Mouse (Mus musculus) thymus, postnatal 25 days (tissue): ENCODE measurements around the gene Spag17.

Experiments used
- DNase-seq: peaks from one replicate; pipeline ENCODE4 v3.0.0; 2022

The Spag17 gene

DNA sequence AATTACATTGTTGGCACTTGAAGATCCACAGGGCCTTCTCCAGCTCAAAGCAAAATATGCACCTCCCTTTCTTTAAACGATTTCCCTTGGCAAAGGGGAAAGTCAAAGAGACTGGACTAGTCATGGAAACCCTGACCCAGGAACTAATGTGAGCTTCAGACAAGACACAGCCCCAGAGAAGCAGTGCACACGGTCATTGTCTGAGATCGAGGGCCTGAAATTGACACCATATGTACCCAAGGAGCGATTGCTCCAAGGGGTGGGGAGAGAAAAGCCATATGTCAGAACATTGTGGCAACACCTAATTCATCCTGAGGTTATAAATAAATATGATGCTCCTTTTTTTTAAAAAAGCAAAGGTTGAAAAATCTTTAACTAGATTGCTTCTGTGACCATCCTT lies 80.7 kb downstream of the Spag17 start:
- no peak for DNase-seq

DNA sequence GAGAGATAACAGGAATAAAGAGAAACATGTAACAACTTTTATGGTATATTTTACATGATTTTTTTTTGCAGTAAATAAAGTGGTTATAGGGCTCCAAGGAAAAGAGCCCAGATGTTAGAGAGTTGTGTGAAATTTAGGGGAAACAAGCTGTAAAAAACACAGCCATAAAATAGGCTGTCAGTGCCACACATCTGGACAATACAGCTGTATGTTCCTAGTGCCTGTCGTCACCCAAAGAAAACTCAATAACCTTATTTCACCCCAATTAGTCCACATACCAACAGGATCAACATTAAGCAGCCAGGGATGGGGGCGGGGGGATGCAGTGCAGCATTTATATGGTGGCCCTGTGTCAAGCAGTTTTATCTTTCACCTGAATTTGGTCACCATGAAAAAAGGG lies 81.1 kb downstream of the Spag17 start:
- no peak for DNase-seq

DNA sequence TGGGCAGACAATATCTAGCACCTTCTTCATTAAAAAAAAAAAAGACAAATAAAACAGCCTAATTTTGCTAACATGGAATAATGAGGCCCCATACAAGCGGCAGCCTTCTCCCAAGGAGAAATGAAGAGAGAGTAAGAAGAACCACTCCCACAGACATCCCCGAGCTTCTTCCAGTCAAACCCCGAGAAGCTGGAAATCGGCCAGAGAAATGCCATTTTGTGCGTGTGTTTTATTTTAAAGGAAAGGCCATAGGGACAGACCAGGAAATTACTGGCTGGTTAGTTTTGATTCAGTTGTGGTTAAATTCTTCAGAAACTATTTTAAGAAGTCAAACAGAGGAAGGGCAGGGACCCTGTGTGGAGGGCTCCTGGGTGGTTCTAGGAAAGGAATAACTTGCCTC lies 85.6 kb downstream of the Spag17 start:
- DNase-seq = no peak

DNA sequence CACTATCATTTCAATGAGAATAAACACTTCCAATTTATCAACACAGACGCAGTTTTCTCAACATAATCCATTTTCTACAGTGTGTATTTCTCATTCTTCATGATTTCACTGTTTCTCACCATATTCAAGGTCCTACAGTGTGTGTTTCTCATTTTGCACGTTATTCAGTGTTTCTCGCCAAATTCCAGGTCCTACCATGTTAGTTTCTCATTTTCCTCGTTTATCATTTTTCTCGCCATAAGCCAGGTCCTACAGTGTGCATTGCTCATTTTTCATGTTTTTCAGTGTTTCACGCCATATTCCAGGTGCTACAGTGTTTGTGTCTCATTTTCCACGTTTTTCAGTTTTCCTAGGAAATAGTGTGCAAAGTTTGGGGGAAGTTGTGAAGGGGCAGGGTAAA lies 95.8 kb downstream of the Spag17 start:
- DNase-seq = no peak

DNA sequence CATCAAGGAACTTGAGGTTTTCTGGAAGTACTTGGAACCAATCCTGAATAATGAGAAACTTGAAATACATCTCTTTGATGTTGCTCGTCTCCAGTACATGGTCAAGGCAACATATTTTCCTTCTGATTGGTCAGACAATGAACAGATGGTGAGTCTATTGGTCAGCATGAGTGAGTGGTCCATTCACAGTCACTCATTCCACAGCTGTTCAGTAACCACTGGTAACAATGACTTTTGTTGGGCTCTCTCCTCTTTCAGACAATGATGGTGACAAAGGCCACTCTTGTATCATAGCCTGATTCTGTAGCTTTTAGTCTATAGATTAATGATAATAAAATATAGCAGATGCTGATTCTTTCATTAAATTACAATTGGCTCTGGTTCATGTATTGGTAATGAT lies 119.5 kb downstream of the Spag17 start:
- DNase-seq = no peak

DNA sequence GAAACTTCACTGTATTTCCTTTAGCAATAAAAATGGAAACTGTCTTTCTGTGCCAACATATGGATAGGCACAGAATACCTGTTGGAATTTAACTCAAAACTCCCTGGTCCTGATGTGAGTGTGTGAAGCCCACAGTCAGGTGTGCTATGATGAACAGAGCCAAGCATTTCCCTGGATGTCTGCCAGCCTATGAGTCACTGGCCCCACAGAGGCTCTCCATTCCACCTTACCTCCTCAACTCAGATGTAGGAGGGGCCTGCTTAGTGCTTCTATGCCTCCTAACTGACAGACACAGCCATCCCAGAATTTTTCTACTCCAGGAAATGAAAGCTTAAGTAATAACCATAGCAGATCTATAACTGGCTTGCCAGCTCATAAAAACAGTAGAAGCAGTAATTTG lies 124.6 kb downstream of the Spag17 start:
- no peak for DNase-seq

DNA sequence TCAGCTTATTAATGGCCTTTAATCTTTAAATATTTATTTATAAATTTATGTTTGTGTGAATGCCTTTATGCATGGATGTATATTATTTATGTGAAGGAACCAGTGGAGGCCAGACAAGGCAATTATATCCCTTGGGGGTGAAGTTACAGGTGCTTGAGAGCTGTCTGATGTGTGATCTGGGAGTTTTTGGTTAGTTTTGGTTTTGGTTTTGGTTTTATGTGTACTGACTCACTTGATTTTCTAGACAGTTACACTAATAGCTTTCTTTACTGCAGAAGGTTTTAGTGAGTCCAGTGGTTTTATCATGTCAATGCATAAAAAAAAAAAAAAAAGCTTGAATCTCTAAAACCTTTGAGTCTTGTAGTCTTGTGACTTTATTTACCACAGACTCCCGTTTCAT lies 128.9 kb downstream of the Spag17 start:
- no peak for DNase-seq

DNA sequence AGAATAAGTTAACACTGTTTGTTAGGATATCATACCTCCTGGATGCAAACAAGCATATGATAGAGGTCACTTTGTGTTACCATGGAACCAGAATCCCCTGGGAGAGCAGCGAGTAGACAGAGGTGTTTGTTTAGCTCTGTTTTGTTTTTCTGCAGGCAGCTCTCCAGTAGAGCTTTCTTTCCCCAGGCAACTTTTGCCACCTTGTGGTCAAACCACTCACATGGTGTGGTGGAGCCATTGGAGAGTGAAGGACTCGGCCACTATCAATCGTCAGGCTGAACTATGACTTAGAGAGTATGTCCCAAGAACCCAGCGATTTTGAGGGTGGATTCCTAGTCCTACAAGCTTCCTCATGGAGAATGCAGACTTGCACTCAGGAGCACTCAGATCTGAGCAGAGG lies 146.1 kb downstream of the Spag17 start:
- DNase-seq = no peak

DNA sequence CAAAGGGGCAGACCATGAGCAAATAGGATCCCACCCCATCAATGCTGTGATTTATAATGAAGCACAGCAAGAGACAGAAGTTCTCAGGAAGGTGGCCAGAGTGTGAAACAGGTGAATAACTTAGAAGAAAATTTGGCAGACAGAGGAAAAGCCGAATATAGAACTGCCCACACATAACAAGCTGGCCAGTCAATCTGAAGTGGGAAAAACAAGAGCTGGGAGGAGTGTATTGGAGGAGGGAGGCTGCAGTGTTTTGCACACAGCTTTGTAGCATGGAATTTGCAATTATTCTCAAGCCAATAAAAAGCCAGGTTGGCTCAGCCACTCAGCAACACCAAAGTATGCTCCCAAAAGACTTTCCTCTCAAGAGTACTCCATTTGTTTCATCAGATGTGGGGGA lies 147.8 kb downstream of the Spag17 start:
- DNase-seq = no peak

DNA sequence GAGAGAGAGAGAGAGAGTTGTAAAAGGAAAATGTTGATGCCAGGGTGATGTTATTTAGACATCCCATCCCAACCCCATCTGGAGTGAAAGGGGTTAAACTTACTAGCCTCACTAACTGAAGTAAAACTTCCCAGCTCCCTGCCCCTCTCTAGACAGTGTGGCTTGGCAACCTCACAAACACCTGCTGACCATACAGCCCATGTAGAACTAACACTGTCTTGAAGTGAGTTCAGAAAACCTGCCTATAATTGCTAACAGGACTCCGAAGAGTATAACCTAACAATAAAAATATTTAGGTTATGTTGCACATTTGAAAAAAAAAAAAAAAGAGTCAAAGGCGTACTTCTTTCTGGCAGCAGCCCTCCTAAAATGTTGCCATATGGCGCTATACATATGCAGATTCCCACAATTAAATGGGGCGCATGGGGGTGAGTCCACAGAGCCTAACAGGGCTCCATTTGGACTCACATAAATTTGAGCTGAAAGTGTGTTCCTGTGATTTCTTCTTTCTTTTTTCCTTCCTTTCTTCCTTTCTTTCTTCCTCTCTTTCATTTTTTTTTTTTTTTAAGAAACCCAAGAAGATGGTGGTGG lies 149.3 kb downstream of the Spag17 start:
- DNase-seq = no peak

DNA sequence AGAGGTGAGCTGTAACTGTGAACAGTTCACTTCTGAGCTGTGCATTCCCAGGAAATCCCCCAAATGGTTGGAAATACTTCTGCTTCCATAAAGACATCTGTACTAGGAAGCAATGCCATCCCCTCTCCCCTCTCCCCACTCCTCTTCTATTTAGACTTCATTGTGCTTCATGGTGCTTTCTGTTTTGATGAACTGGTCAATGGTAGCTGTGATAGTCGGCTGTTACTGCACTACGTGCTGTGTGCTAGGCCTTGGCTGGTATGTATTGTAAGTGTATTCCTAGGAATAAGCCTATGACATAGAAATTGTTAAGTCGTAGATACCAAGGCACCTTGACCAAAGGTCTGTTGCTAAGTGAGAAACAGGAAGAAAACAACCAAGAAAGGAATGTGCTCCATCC lies 149.9 kb downstream of the Spag17 start:
- no peak for DNase-seq

DNA sequence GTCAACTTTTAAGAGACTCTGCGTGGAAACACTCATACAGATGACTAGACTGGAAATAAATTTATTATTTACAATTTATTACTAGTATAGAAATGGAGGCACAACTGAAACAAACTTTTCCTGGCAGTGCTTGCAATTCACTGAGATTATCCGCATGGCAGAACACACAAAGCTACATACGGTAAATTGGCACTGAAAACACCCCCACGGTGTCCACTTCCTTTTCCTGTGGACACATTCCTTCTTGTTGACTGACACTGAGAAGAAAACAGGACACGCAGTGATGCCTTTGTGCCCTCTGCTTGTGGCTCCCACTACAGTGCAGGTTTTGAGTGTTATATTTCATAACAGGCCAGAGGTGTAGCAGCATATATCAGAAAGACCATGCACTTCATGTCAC lies 151.6 kb downstream of the Spag17 start:
- DNase-seq = no peak

DNA sequence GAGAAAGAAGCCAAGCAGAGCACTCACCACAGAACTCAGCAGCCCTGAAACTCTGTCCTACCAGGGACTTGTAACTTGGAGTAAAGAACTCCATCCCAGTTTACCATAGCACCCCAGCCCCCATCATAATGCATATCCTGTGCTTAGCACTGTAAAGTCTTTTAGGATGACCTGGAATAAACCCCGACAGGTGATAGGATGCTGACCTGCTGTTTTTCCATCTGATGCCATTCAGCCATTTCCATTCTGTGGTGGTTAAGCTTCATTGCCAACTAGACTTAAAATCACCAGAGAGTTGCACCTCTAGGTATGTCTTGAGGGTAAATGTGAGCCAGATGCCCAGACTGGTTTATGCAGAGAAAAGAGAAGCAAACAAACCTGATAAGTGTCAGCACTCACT lies 189.2 kb downstream of the Spag17 start:
- no peak for DNase-seq

DNA sequence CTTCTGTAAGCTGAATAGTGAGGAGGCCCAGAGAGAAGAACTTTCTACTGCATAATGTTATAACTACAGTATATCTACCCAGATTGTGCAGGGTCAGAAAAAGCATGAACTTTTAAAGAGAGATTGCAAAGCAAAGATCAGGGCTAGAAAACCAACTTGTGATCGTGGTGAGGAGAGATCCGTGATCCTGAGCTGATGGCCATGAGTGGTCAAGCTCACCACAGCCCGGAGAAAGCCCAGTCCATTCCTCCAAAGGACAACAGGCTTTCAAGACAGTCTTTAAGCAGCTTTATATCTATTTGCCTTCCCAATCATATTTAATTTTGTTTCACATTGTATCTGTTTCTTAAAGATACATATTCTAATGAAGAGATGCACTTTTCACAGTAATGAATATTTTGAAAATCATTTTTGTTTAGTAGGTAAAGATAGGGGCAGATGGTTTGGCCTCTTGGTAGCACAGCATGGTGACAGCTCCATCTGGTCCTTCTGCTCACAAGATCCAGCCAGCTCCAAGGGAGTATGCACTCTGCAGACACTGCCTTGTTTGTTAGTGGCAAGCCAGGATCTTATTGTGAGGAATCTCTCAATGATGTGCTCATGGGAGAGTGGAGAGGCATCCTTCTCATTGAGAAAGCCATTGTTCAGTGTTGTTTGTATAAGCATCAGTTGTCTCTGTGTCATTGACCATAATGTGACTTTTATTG lies 217.3 kb downstream of the Spag17 start:
- no peak for DNase-seq

DNA sequence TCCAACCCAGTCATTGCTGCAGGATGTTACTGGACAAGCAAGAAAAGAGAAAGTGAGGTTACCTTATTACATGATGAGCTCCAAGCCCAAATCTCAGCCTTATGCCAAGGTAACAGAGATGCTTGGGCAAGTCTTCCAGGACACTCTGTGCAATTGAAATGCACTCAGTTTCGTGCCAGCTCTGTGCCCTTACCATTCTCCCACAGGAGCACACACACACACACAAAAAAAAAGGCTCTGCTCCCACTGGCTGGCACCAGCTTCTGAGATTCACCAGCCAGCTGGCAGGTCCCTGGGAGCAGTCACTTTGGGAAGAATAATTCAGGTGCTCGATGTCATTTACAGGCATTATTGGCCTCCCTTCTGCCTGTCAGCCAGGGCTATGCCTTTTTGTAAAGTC lies 221.5 kb downstream of the Spag17 start:
- no peak for DNase-seq

DNA sequence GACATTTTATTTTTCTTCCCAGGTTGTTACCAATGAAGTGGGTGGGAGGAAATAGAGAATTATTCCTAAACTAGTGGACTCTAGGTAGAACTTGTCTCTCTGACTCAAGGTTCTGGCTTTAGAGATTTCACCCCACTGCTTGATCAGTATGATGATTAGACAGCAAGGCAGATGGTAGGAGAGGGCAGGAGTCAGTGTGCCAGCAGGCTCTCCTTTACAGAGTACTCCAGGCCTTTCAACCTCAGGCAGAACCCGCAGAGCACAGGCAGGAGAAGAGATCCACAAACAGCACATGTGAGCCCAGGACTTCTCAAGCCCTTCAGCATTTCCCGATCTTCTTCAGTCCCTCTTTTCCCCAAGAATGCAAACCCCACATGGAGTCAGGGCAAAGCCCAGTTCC lies 233.5 kb downstream of the Spag17 start:
- DNase-seq = no peak

DNA sequence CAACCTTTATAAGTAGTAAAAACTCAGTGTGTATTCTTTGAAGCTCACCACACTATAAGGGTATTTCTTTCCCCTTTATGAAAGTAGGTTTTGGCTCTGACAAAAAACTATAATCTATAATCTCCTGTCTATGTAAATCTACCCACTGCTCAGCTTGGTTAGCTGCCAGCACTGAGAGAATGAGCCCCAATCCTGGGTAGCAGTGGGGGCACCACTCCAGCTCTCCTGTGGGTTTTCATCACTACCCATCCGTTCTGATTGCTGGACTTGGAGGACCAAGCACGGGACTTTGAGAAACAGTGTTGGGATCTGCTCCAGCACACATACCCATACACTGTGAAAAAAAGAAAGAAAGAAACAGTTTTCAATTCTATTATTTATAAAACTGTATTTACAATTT lies 236.8 kb downstream of the Spag17 start:
- no peak for DNase-seq

DNA sequence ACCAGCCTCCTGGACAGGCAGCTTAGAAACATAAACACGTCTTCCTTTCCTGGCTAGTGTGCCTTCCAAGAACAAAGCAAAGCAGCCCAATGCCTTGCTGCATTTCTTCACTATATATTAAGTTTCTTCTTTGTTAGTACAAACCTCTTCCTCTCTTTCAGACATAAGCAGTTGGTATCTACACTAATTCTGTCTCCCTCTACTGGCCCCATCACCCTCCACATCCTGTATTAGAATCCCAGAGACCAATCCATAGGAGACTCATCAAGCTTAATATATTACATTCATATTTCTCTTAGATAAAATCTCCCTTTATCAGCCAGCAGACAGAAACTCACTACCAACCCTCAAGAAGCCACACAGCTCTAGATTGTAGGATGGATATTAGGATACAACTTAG lies 237.2 kb downstream of the Spag17 start:
- DNase-seq = no peak

DNA sequence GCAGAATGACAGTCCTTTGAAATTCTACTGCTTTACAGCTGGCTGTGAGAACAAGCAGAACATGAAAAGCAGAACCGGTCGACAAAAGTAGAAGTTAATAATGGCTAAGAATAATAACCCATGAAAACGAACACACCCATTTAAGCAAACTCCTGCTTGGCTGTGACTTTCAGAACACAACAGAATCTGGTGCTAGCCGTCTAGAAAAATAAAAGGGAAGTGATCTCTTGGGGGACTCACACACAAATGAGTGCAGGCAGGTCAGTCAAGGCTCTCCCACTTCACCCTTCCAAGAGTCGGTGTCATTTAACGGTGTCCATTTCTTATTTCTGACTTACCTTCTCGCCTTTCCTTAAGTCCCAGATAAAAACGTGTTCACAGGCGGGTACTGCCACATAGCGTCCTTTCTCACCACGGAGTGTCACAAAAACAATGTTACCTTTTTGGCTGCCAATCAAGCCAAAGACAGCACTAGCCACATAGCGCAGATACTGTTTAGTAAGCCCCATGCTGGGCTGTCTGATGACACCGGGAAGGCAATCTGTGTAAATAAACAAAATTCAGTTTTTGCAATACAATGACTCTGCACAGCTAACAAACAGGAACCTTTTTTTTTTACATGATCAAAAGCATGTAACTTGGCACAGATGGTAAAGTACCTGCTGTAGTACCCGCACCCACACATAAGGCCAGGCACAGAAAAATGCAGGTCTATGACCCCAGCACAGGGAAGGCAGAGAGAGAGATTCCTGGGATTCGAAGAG lies 275.7 kb downstream of the Spag17 start:
- DNase-seq = no peak

DNA sequence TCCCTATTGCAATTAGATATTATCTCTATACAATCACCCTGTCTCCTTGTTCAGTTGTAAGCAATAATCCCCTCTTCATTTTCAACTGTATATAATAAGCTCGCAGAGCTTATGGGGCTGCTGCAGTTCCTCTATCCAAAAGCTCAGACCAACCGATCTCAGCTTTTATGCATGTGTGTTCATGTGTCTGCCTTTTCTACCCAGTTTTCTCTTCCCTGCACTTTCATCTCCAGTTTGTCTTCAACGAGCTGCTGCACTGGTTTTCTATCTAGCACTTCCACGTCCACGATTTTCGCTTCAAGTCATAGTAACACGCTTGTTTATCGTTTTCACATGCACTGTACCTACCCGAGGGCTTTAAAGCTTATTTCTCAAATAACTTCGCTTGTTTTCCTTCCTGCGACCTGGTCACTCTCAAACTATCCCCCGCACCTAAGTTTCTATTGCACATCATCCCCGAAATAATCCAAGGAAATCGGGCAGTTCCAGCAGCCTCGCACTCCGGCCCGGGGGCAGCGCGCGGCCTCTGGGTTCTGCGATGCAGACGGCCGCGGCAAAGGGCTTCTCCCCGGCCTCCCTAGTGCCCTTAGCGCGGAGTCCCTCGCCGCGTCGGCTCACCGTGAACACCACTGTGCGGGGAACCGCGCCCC lies 276.6 kb downstream of the Spag17 start:
- DNase-seq = no peak

DNA sequence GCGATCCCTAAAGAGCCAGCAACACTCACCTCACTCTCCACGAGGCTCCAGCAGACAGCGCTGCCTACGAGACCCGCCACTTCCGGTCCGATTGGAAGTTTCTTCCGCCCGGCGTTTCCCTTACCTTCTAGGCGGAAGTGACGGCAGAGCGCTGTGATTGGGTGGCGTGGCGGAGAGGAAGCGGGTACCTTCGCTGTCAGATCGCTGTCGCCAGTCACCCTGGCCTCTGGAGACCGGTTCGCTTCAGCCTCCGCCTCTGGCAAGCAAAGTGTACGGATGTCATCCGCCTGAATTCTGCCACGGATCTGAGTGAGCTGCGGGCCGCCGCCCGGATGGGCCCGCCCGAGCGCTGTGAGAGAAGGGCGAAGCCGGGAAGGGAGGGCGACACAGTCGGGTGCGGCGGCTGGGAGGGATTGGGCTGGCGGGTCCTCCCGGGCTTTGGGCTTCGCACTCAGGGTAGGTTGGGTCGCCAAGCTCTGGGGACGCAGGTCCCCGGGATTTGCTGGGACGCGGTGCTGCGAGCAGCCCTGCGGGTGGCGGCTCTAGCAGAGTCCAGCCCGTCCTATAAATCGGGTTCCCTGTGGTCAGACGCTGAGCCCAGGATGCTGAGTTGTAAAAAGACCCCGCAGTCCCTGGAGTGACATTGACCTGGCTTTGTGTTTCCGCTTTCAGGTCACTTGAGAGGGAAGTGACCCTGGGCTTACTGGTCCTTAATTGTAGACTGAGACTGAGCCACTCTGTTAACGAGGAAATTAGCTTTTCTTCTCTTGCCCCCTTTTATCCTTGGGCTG lies 277.3 kb downstream of the Spag17 start, which contains the start of the genes Gdap2 and Wdr3:
TSS of gene Gdap2 (plus strand) at position 67 of the 791 bp plus-strand sequence.
TSS of gene Wdr3 (minus strand) at position 93 of the 791 bp plus-strand sequence.
- peak; percentile 94 for DNase-seq

DNA sequence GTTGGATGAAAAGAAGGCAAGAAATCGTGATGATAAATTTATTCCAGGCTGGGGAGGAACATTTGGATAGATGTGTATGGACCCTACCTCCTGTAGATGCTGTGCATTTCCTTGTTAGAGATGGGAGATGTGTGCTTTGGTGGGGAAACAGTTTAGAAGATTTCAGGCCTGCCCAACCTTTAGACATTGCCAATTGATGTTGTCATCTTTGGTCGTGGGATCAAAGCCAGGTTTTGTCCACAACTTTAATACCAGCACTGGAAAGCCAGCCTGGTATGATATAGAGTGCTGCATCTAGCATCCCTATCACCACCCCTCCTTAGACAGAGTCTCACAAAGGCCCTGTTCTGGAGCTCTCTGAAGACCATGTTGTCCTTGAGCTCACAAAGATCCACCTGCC lies 278.4 kb downstream of the Spag17 start:
- DNase-seq = no peak

DNA sequence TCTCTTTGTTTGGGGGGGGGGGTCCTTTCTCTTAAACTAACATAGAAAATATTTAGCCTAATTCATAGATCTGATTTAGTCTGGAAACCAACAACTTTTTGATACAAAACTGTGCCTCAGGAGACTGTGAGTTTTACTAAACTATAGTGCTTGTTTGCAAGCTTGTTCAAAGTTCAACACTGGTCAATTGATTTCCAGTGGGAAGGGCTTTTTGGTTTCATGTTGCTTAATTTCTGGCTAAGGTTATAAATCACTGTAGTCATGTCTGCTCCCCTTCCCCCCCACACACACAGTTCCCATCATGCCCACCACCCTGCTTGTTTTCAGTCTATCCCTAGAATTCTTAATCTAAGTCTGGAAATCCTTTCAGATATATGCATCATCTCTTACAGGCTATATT lies 279.8 kb downstream of the Spag17 start:
- DNase-seq = no peak
